Mouse (Mus musculus): ENCODE data around the gene Abhd17b. TPM values are rescaled to one million over a fixed set of nuclear protein-coding genes. Genes with fewer than 3 reads are reported as not detected.

Abhd17b gene
- total RNA-seq, 2 experiments from 2014 or later: 15.7 to 17.1 TPM

GRCm38 (mm10) chr19:21728342-21728741, 75.4 kb downstream of the Abhd17b start:
- no peak for DNase-seq (ENCODE audit: low spot score)

DNA sequence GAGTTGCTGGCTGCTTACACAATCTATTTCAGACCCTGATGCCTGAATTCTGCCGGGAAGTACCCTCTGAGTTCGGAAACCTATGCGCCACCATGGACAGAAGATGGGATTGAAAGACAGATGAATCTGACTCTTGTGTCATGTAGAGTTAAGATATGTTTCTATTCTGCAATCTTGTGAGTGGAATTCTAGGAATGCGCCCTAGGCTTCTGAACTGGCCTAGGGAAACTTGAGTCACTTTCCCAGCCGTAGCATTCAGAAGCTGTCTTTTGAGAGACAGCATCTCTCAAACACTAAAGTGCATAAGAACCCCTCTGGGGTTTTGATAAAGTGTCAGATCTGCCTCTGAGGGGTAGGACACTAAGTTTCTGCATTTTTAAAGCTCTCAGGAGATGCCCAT, 78.9 kb downstream of the Abhd17b start:
- DNase-seq (ENCODE audit: low spot score): no peak

- no peak for DNase-seq (ENCODE audit: low spot score)
Observed at GRCm38 (mm10) chr19:21733176-21733575, 80.2 kb downstream of the Abhd17b start.

DNA sequence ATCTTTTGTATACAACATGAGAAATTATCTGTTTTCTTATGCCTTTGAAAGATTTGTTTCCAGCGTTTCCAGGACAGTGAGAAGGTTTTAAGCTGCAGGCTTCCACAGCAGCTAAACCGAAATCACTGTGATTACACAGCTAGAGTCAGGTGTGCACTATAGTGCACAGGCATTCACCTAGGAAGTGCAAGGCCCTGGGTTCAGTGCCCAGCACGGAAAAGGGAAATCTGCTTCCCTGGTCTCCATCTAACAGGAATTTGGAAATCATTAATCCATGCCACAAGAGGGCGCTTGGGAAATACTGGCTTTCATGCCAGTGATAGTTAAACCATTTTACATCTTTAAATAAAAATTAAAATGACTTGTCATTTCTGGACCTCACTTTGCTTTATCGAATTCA, 81.1 kb downstream of the Abhd17b start:
- DNase-seq (ENCODE audit: low spot score): peak; percentile 39

Other genes starting within 250 kb of the Abhd17b start
- 1 to 10 TPM; 6.4 to 7.7 TPM for gene Gda, start 179.7 kb upstream of the Abhd17b start, total RNA-seq (2021)
- gene 1110059E24Rik, start 209 bp upstream of the Abhd17b start, total RNA-seq (2021): 1 to 10 TPM; 7.8 to 8.1 TPM
- gene Cemip2, start 125.2 kb downstream of the Abhd17b start, total RNA-seq (2021): 10 to 100 TPM in 1 of 2 experiments, 1 to 10 TPM in 1; 8.4 to 10.8 TPM

All from gastrocnemius, adult 18-20 months (tissue).